Mouse (Mus musculus): ENCODE results near the gene Hoxa6.

GRCm38 (mm10) chr6:52229558-52230416, 21.3 kb upstream of the Hoxa6 start:
- TF ChIP-seq CTCF (IDR thresholded peaks at IDR 0.05 in 2 of 3, conservative IDR thresholded peaks at IDR 0.05 in 1 of 3; ENCODE audit: control insufficient read depth in 1 of 3, insufficient read depth in 1 of 3, low read depth in 2 of 3, low read length in 3 of 3, poor library complexity in 1 of 3, severe bottlenecking in 1 of 3) (no peak), GABPA (IDR thresholded peaks at IDR 0.05; ENCODE audit: low read depth, low read length) (no peak), MAFK (IDR thresholded peaks at IDR 0.05; ENCODE audit: borderline replicate concordance, low read depth, low read length) (no peak), CHD2 (IDR thresholded peaks at IDR 0.05; ENCODE audit: low read length) (no peak), TAL1 (IDR thresholded peaks at IDR 0.05; ENCODE audit: low read length) (no peak), ZNF384 (IDR thresholded peaks at IDR 0.05; ENCODE audit: low read depth, low read length) (no peak), JUND (IDR thresholded peaks at IDR 0.05; ENCODE audit: low read depth, low read length) (no peak), TCF12 (IDR thresholded peaks at IDR 0.05; ENCODE audit: low read depth, low read length) (no peak), NRF1 (IDR thresholded peaks at IDR 0.05; ENCODE audit: insufficient read depth, low read depth, low read length, poor library complexity, severe bottlenecking) (no peak), MXI1 (IDR thresholded peaks at IDR 0.05; ENCODE audit: low read depth, low read length) (no peak)

All from MEL (cell line).